Mouse (Mus musculus) naive thymus-derived CD4-positive, alpha-beta T cell, adult 2 months (primary cell): ENCODE results near the gene Slc46a3.

Source experiments
- DNase-seq: peaks from one replicate; pipeline ENCODE4 v3.0.0-alpha.2; 2011; ENCODE audit warnings: low read depth

Slc46a3 gene

DNA sequence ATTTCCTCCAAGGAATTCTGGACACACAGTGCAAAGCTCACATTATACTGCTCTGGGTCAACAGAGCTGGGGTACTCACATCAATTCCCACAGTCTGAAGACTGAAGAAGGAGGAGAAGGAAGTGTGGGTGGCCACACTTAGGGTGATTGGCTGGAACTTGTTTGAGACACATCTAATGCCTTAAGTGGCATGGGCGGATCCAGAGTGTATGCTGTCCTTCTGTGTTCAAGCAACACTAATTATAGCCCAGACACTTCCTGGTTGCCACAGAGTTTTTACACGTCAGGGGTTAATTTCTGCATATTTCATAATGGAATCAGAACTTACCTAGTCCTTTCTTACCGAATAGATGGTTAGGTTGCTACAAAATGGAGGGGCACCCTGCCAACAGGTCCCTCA is 49.3 kb downstream of the Slc46a3 start:
- DNase-seq: no peak

DNA sequence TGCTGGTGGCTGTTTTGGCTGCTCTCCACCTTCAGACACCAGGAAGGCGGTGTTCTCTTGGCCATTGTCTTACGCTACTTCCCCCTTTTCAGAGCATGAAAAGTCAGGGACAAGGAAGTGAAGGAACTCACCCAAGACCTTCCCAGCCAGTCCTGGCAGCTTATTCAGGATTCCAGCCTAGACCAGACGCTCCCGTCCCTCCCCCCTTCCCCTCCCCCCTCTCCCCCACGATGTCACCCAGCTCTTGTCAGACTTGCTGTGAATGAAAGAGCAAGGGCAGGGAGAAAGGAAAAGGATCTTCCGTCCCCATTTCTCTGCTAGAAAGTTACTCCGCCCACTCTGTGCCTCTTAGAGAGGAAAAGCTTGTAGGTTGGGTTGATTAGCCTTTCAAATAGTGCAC is 51.3 kb downstream of the Slc46a3 start:
- DNase-seq: no peak

- no peak for DNase-seq
These were observed 55.2 kb downstream of the Slc46a3 start for GRCm38 (mm10) chr5:147839418-147839817.

GRCm38 (mm10) chr5:147834841-147835500 is 59.6 kb downstream of the Slc46a3 start:
- DNase-seq: no peak

- DNase-seq: no peak
These were observed 61.8 kb downstream of the Slc46a3 start for GRCm38 (mm10) chr5:147832842-147833241.

- no peak for DNase-seq
These were observed 65.8 kb downstream of the Slc46a3 start for GRCm38 (mm10) chr5:147828846-147829245.
